Mouse (Mus musculus): ENCODE data around the gene Stk11ip.

- no peak for TF ChIP-seq CTCF (IDR thresholded peaks at IDR 0.05; ENCODE audit: insufficient read depth, low read depth, low read length)
- TF ChIP-seq POLR2A (IDR thresholded peaks at IDR 0.05; ENCODE audit: insufficient read depth, low read depth, low read length) = no peak
These were observed 40.6 kb upstream of the Stk11ip start for GRCm38 (mm10) chr1:75480735-75481134.

Measured in olfactory bulb, adult 2 months (tissue).